In the genomic region with DNA sequence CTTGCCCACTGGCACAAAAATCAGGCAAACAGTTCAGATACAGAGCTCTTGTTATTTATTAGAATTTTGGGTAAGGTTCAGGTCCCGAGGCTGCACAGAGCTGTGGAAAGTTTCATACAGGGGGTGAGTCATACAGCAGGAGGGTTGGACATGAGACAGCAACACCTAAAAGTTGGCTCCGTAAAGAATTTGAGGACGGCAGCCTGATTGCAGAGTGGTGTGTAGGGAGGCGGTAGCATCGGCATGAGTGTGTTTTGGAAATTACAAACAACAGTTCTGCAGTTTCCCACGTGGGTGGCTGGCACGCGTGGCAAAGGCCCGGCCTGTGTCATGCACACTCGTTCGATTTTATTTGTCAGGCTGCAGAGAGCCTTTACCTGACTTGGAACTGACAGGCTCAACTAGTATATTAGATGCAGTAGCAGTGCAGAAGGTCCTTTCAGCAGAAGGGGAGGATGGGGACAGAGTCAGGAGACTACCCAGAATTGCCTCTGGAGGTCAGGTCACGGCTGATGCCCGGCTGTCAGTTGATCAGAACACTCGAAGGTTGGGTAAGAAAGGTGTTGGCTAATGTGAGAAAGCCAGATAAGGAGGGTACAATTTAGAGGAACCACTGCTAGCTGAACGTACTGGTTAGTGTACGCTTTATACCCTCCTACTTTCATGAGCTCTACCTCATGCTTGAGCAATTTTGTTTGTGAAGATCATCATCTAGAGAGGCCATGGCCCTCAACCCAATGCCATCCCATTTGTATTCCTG, we compare ENCODE assay signal across 11 mouse cellular contexts. TPM values are rescaled to one million over a fixed set of nuclear protein-coding genes. Genes with fewer than 3 reads are reported as not detected.
DNase-seq lines count a peak whose midpoint lies in the region; ATAC-seq lines count a peak whose summit lies in the region.
"Had no signal": no experiment of that assay in that cellular context is flagged by ENCODE, and none has a peak within 500 bp of the region (broad histone marks: within the 10 kb centered on the region; RNA-seq: fewer than 3 reads in every experiment).

No protein-coding gene starts in this region.

- ATAC-seq in megakaryocyte, adult 5-6 weeks (ENCODE audit: poor library complexity, severe bottlenecking) = peak; percentile 97
- ATAC-seq: midbrain, embryonic 15.5 days had no signal

- DNase-seq in layer of hippocampus, adult 11-12 months (ENCODE audit: low spot score) = peak; percentile 47
- DNase-seq in layer of hippocampus, postnatal 25 days (ENCODE audit: extremely low spot score in 1 of 2, low spot score in 1 of 2) = no peak
- DNase-seq in adrenal gland, postnatal 14 days = peak; percentile 52
- peak; percentile 13 for DNase-seq in layer of hippocampus, adult 9-10 months (ENCODE audit: low spot score)
- DNase-seq in kidney, adult 8-10 months = no peak
- no peak for DNase-seq in kidney, adult 11 months
- DNase-seq: cerebellum, adult 11 months had no signal

RNA-seq across cellular contexts. Expression of a gene that starts 29.7 kb away (rescaled TPM):
- 100 to 1,000 TPM in 1 of 2 experiments, 10 to 100 TPM in 1; 85.7 to 110 TPM for total RNA-seq in layer of hippocampus, postnatal 25 days (2021)
- total RNA-seq in adrenal gland, postnatal 14 days (2021) = 43.3 and 46.2 TPM in 2 replicates
- total RNA-seq in megakaryocyte, adult 5-6 weeks (2015) = 48.4 and 52.5 TPM in 2 replicates
- total RNA-seq in megakaryocyte, adult 5-6 weeks (2017) = 69.1 and 73.0 TPM in 2 replicates

RNA-seq across cellular contexts. Expression of a gene that starts 37.7 kb away (rescaled TPM):
- total RNA-seq in layer of hippocampus, postnatal 25 days (2021) = 1 to 10 TPM; 2.1 to 2.2 TPM
- total RNA-seq in adrenal gland, postnatal 14 days (2021) = 0.34 TPM in 1 of 2 replicates, not detected in the other
- not detected in 2 replicates for total RNA-seq in megakaryocyte, adult 5-6 weeks (2015)
- not detected in 2 replicates for total RNA-seq in megakaryocyte, adult 5-6 weeks (2017)
- total RNA-seq: ES-E14; heart, adult 8-10 months had no signal

Comparison
In these comparisons a context has a peak if more than half of its experiments do, and no peak if none do; other contexts are left out.
1. DNase-seq: peak in layer of hippocampus, adult 11-12 months (single experiment), adrenal gland, postnatal 14 days (single experiment) and layer of hippocampus, adult 9-10 months (single experiment); none in layer of hippocampus, postnatal 25 days (0 of 2), kidney, adult 8-10 months (0 of 2) and kidney, adult 11 months (single experiment).